Mouse (Mus musculus): ENCODE data around the gene Sspn. TPM values are rescaled to one million over a fixed set of nuclear protein-coding genes. Genes with fewer than 3 reads are reported as not detected.

Sspn gene
- total RNA-seq, 1 experiment, result 0.27 TPM

GRCm38 (mm10) chr6:145950626-145951025 lies 19.2 kb downstream of the Sspn start:
- no peak overlapping the region for H3K4me3 ChIP-seq (ENCODE audit: insufficient read depth in 1 of 2, low read depth in 1 of 2, low read length in 2 of 2, poor library complexity in 1 of 2, severe bottlenecking in 1 of 2)
- no peak for DNase-seq (ENCODE audit: low read depth, low spot score)
- no peaks in the 10 kb centered on the region for H3K36me3 ChIP-seq (ENCODE audit: control insufficient read depth, insufficient read depth, low read length, poor library complexity, severe bottlenecking)
- no peaks in the 10 kb centered on the region for H3K9me3 ChIP-seq (ENCODE audit: control insufficient read depth, insufficient read depth, low read depth, low read length)
- no peak overlapping the region for H3K9ac ChIP-seq (ENCODE audit: insufficient read depth, low read depth, low read length, poor library complexity, severe bottlenecking)
- in situ Hi-C loops (cut with MboI; ENCODE audit: low sequenced_read_pairs in 2 of 2, unreplicated experiment in 2 of 2), result no loop called here
- peaks cover 0 to 3% of the 10 kb centered on the region in 2 experiments; a peak in 1 of 4 replicates for H3K4me1 ChIP-seq (ENCODE audit: control insufficient read depth in 2 of 2, insufficient read depth in 2 of 2, low read length in 2 of 2, poor library complexity in 1 of 2)
- no peak for TF ChIP-seq CHD2 (IDR thresholded peaks at IDR 0.05; ENCODE audit: low read depth, low read length)
- no peak for TF ChIP-seq ZNF384 (IDR thresholded peaks at IDR 0.05; ENCODE audit: low read depth, low read length)
- no peak for TF ChIP-seq HCFC1 (IDR thresholded peaks at IDR 0.05; ENCODE audit: borderline replicate concordance, insufficient read depth, low read length)
- no peak for TF ChIP-seq ZC3H11A (IDR thresholded peaks at IDR 0.05; ENCODE audit: borderline replicate concordance, low read depth, low read length)
- TF ChIP-seq MAFK (IDR thresholded peaks at IDR 0.05; ENCODE audit: insufficient read depth, low read depth, low read length), result no peak
- no peak overlapping the region for H3K27ac ChIP-seq (ENCODE audit: insufficient read depth, low read depth, low read length, poor library complexity, severe bottlenecking)

- Histone ChIP-seq H3K9me3 (ENCODE audit: control insufficient read depth, insufficient read depth, low read depth, low read length) (no peaks in the 10 kb centered on the region), H3K4me3 (ENCODE audit: insufficient read depth in 1 of 2, low read depth in 1 of 2, low read length in 2 of 2, poor library complexity in 1 of 2, severe bottlenecking in 1 of 2) (no peak overlapping the region), H3K9ac (ENCODE audit: insufficient read depth, low read depth, low read length, poor library complexity, severe bottlenecking) (no peak overlapping the region), H3K36me3 (ENCODE audit: control insufficient read depth, insufficient read depth, low read length, poor library complexity, severe bottlenecking) (no peaks in the 10 kb centered on the region), H3K4me1 (ENCODE audit: control insufficient read depth in 2 of 2, insufficient read depth in 2 of 2, low read length in 2 of 2, poor library complexity in 1 of 2) (peaks cover 0 to 3% of the 10 kb centered on the region in 2 experiments; a peak in 1 of 4 replicates), H3K27ac (ENCODE audit: insufficient read depth, low read depth, low read length, poor library complexity, severe bottlenecking) (no peak overlapping the region)
- DNase-seq (ENCODE audit: low read depth, low spot score), result no peak
- TF ChIP-seq ZNF384 (IDR thresholded peaks at IDR 0.05; ENCODE audit: low read depth, low read length) (no peak), CHD2 (IDR thresholded peaks at IDR 0.05; ENCODE audit: low read depth, low read length) (no peak)
- in situ Hi-C loops (cut with MboI; ENCODE audit: low sequenced_read_pairs in 2 of 2, unreplicated experiment in 2 of 2), result no loop called here
These were observed 21.2 kb downstream of the Sspn start for GRCm38 (mm10) chr6:145952594-145952993.

GRCm38 (mm10) chr6:145953121-145953896 lies 21.9 kb downstream of the Sspn start:
- no peak overlapping the region for H3K9ac ChIP-seq (ENCODE audit: insufficient read depth, low read depth, low read length, poor library complexity, severe bottlenecking)
- H3K36me3 ChIP-seq (ENCODE audit: control insufficient read depth, insufficient read depth, low read length, poor library complexity, severe bottlenecking), result no peaks in the 10 kb centered on the region
- peaks cover 0 to 3% of the 10 kb centered on the region in 2 experiments; a peak in 1 of 4 replicates for H3K4me1 ChIP-seq (ENCODE audit: control insufficient read depth in 2 of 2, insufficient read depth in 2 of 2, low read length in 2 of 2, poor library complexity in 1 of 2)
- in situ Hi-C loops (cut with MboI; ENCODE audit: low sequenced_read_pairs in 2 of 2, unreplicated experiment in 2 of 2), result no loop called here
- TF ChIP-seq CHD2 (IDR thresholded peaks at IDR 0.05; ENCODE audit: low read depth, low read length) (no peak), ZNF384 (IDR thresholded peaks at IDR 0.05; ENCODE audit: low read depth, low read length) (no peak)
- DNase-seq (ENCODE audit: low read depth, low spot score), result no peak
- H3K27ac ChIP-seq (ENCODE audit: insufficient read depth, low read depth, low read length, poor library complexity, severe bottlenecking), result no peak overlapping the region
- H3K9me3 ChIP-seq (ENCODE audit: control insufficient read depth, insufficient read depth, low read depth, low read length), result no peaks in the 10 kb centered on the region
- no peak overlapping the region for H3K4me3 ChIP-seq (ENCODE audit: insufficient read depth in 1 of 2, low read depth in 1 of 2, low read length in 2 of 2, poor library complexity in 1 of 2, severe bottlenecking in 1 of 2)

GRCm38 (mm10) chr6:145957427-145957965 lies 26.1 kb downstream of the Sspn start:
- in situ Hi-C loops (cut with MboI; ENCODE audit: low sequenced_read_pairs in 2 of 2, unreplicated experiment in 2 of 2), result no loop called here
- no peak overlapping the region for H3K27ac ChIP-seq (ENCODE audit: insufficient read depth, low read depth, low read length, poor library complexity, severe bottlenecking)
- TF ChIP-seq MAFK (IDR thresholded peaks at IDR 0.05; ENCODE audit: insufficient read depth, low read depth, low read length) (no peak), CHD2 (IDR thresholded peaks at IDR 0.05; ENCODE audit: low read depth, low read length) (no peak), ZNF384 (IDR thresholded peaks at IDR 0.05; ENCODE audit: low read depth, low read length) (no peak), ZC3H11A (IDR thresholded peaks at IDR 0.05; ENCODE audit: borderline replicate concordance, low read depth, low read length) (no peak), HCFC1 (IDR thresholded peaks at IDR 0.05; ENCODE audit: borderline replicate concordance, insufficient read depth, low read length) (no peak)

GRCm38 (mm10) chr6:145958070-145958469 lies 26.6 kb downstream of the Sspn start:
- in situ Hi-C loops (cut with MboI; ENCODE audit: low sequenced_read_pairs in 2 of 2, unreplicated experiment in 2 of 2), result no loop called here
- TF ChIP-seq CHD2 (IDR thresholded peaks at IDR 0.05; ENCODE audit: low read depth, low read length), result no peak
- TF ChIP-seq ZNF384 (IDR thresholded peaks at IDR 0.05; ENCODE audit: low read depth, low read length), result no peak
- TF ChIP-seq MAFK (IDR thresholded peaks at IDR 0.05; ENCODE audit: insufficient read depth, low read depth, low read length), result no peak
- no peak for TF ChIP-seq ZC3H11A (IDR thresholded peaks at IDR 0.05; ENCODE audit: borderline replicate concordance, low read depth, low read length)
- no peak for TF ChIP-seq HCFC1 (IDR thresholded peaks at IDR 0.05; ENCODE audit: borderline replicate concordance, insufficient read depth, low read length)

More at GRCm38 (mm10) chr6:145957427-145957965, 26.1 kb downstream of the Sspn start:
- no peak overlapping the region for H3K9ac ChIP-seq (ENCODE audit: insufficient read depth, low read depth, low read length, poor library complexity, severe bottlenecking)
- no peak for DNase-seq (ENCODE audit: low read depth, low spot score)
- H3K4me1 ChIP-seq (ENCODE audit: control insufficient read depth in 2 of 2, insufficient read depth in 2 of 2, low read length in 2 of 2, poor library complexity in 1 of 2), result no peaks in the 10 kb centered on the region
- H3K4me3 ChIP-seq (ENCODE audit: insufficient read depth in 1 of 2, low read depth in 1 of 2, low read length in 2 of 2, poor library complexity in 1 of 2, severe bottlenecking in 1 of 2), result no peak overlapping the region
- H3K9me3 ChIP-seq (ENCODE audit: control insufficient read depth, insufficient read depth, low read depth, low read length), result no peaks in the 10 kb centered on the region
- H3K36me3 ChIP-seq (ENCODE audit: control insufficient read depth, insufficient read depth, low read length, poor library complexity, severe bottlenecking), result no peaks in the 10 kb centered on the region

More at GRCm38 (mm10) chr6:145958070-145958469, 26.6 kb downstream of the Sspn start:
- no peak overlapping the region for H3K9ac ChIP-seq (ENCODE audit: insufficient read depth, low read depth, low read length, poor library complexity, severe bottlenecking)
- no peak overlapping the region for H3K4me3 ChIP-seq (ENCODE audit: insufficient read depth in 1 of 2, low read depth in 1 of 2, low read length in 2 of 2, poor library complexity in 1 of 2, severe bottlenecking in 1 of 2)
- no peaks in the 10 kb centered on the region for H3K36me3 ChIP-seq (ENCODE audit: control insufficient read depth, insufficient read depth, low read length, poor library complexity, severe bottlenecking)
- no peak overlapping the region for H3K27ac ChIP-seq (ENCODE audit: insufficient read depth, low read depth, low read length, poor library complexity, severe bottlenecking)
- no peaks in the 10 kb centered on the region for H3K9me3 ChIP-seq (ENCODE audit: control insufficient read depth, insufficient read depth, low read depth, low read length)
- no peaks in the 10 kb centered on the region for H3K4me1 ChIP-seq (ENCODE audit: control insufficient read depth in 2 of 2, insufficient read depth in 2 of 2, low read length in 2 of 2, poor library complexity in 1 of 2)
- no peak for DNase-seq (ENCODE audit: low read depth, low spot score)
